Mouse (Mus musculus) ovary, adult 10 weeks (tissue): ENCODE data around the gene Phactr1. TPM values are rescaled to one million over a fixed set of nuclear protein-coding genes. Genes with fewer than 3 reads are reported as not detected.

Experiments
- polyA plus RNA-seq: library from polyadenylated mRNA; stranded (reverse); fragments of 350-450 nt; fragmentation: Illumina TruSeq; extraction: RNeasy Lipid Tissue Mini Kit (QIAGEN cat#74804); gene quantifications from one replicate; pipeline ENCODE4 v1.2.3, GENCODE M21; 2014

Phactr1 gene
- 9.7 TPM for polyA plus RNA-seq

GRCm38 (mm10) chr13:42680391-42680994, at the start of gene Phactr1:
Phactr1 (plus strand) TSS chr13:42680623.

GRCm38 (mm10) chr13:43171020-43171710, 490.7 kb downstream of the Phactr1 start, which contains the start of gene Tbc1d7:
Tbc1d7 (minus strand) TSS chr13:43171501.

